Mouse (Mus musculus) forebrain, embryonic 14.5 days (tissue): ENCODE results near the gene H2-Eb2. TPM values are rescaled to one million over a fixed set of nuclear protein-coding genes. Genes with fewer than 3 reads are reported as not detected.
"Not testable (repeated sequence)": the region's sequence is repeated elsewhere in the genome, so short reads cannot be mapped to it uniquely, and the experiment has no call there.

Source experiments
- ATAC-seq: fragments of 200-750 bp; cut with Nextera tagmentation; 2 replicates; pipeline ENCODE4 v1.8.0; 2017; ENCODE audit warnings: mild to moderate bottlenecking, moderate library complexity
- DNase-seq: peaks from one replicate; pipeline ENCODE4 v3.0.0-alpha.2; 2015; ENCODE audit warnings: low spot score
- H3K27ac ChIP-seq: fragments of 300-500 bp; sonication (generic); 2 replicates; pipeline ENCODE4 v1.5.1; 2014; ENCODE audit warnings: low read depth, mild to moderate bottlenecking, control low read depth, low read length, moderate library complexity
- H3K27me3 ChIP-seq: fragments of 300-500 bp; sonication (generic); replicated peaks from 2 replicates; pipeline ENCODE4 v1.6.1; 2014; ENCODE audit warnings: low read length, control low read depth, mixed read lengths; ENCODE audit not compliant: control insufficient read depth, insufficient read depth
- H3K36me3 ChIP-seq: fragments of 300-500 bp; sonication (generic); 2 replicates; pipeline ENCODE4 v1.6.1; 2014; ENCODE audit warnings: low read length, control low read depth; ENCODE audit not compliant: control insufficient read depth, insufficient read depth
- H3K4me1 ChIP-seq: fragments of 300-500 bp; sonication (generic); 2 replicates; pipeline ENCODE4 v1.6.1; 2014; ENCODE audit warnings: antibody characterized with exemption, low read length, control low read depth; ENCODE audit not compliant: control insufficient read depth, insufficient read depth
- H3K4me2 ChIP-seq: fragments of 300-500 bp; sonication (generic); 2 replicates; pipeline ENCODE4 v1.6.1; 2014; ENCODE audit warnings: mild to moderate bottlenecking, control low read depth, low read length
- H3K4me3 ChIP-seq: fragments of 300-500 bp; sonication (generic); 2 replicates; pipeline ENCODE4 v1.5.1; 2014; ENCODE audit warnings: low read depth, low read length, control low read depth
- H3K9ac ChIP-seq: fragments of 300-500 bp; sonication (generic); 2 replicates; pipeline ENCODE4 v1.6.1; 2014; ENCODE audit warnings: mild to moderate bottlenecking, low read length, control low read depth, moderate library complexity
- H3K9me3 ChIP-seq: fragments of 300-500 bp; sonication (generic); replicated peaks from 2 replicates; pipeline ENCODE4 v1.6.1; 2016; ENCODE audit warnings: low read length, control low read depth, mixed read lengths; ENCODE audit not compliant: control insufficient read depth
- WGBS: fragments of 180-500 bp; shearing (Covaris S2); extraction: QIAGEN DNeasy Blood & Tissue Kit; methylation state at CpG from one replicate; pipeline ENCODE4 v1.1.7; 2014; 5-methylcytosine and 5-hydroxymethylcytosine counted together
- polyA plus RNA-seq: library from polyadenylated mRNA; unstranded; fragments of >200 nt; fragmentation: Nextera tagmentation; extraction: Ambion mirVana; gene quantifications from 2 replicates; pipeline ENCODE4 v1.2.1, GENCODE M21; 2014

The H2-Eb2 gene
- polyA plus RNA-seq, 1 experiment from 2014 or later = not detected

- DNase-seq (peak; percentile 82), ATAC-seq (peak; percentile 92)
- no peaks in the 10 kb centered on the region for H3K36me3 ChIP-seq
- WGBS = 21% methylated on average over 38 of the region's 38 CpGs
- no peaks in the 10 kb centered on the region for H3K4me1 ChIP-seq
- H3K9me3 ChIP-seq = no peaks in the 10 kb centered on the region
- no peaks in the 10 kb centered on the region for H3K27me3 ChIP-seq
- H3K9ac ChIP-seq = peak overlapping the region; percentile 74
- H3K27ac ChIP-seq = no peak overlapping the region
- peak overlapping the region; percentile 54 for H3K4me3 ChIP-seq
- H3K4me2 ChIP-seq = peak overlapping the region; percentile 77
Measured at GRCm38 (mm10) chr17:34309683-34310385, 15.6 kb upstream of the H2-Eb2 start.

GRCm38 (mm10) chr17:34310526-34310925 is 14.9 kb upstream of the H2-Eb2 start:
- H3K27me3 ChIP-seq, H3K4me2 ChIP-seq, H3K36me3 ChIP-seq, DNase-seq, H3K9ac ChIP-seq, ATAC-seq, H3K4me3 ChIP-seq, H3K4me1 ChIP-seq, H3K9me3 ChIP-seq, H3K27ac ChIP-seq: not testable (repeated sequence)
- WGBS = 90% methylated on average over 3 of the region's 3 CpGs

GRCm38 (mm10) chr17:34312185-34312584 is 13.3 kb upstream of the H2-Eb2 start:
- no peak overlapping the region for H3K4me2 ChIP-seq
- H3K9me3 ChIP-seq = no peaks in the 10 kb centered on the region
- ATAC-seq (no peak), DNase-seq (no peak)
- H3K4me1 ChIP-seq = no peaks in the 10 kb centered on the region
- H3K4me3 ChIP-seq = no peak overlapping the region
- H3K9ac ChIP-seq = no peak overlapping the region
- WGBS = 86% methylated on average over 1 of the region's 1 CpGs
- H3K27me3 ChIP-seq = no peaks in the 10 kb centered on the region
- H3K27ac ChIP-seq = no peak overlapping the region
- H3K36me3 ChIP-seq = no peaks in the 10 kb centered on the region

GRCm38 (mm10) chr17:34313393-34313792 is 12.1 kb upstream of the H2-Eb2 start:
- Histone ChIP-seq H3K4me2 (no peak overlapping the region), H3K36me3 (no peaks in the 10 kb centered on the region), H3K27me3 (no peaks in the 10 kb centered on the region), H3K9ac (no peak overlapping the region), H3K4me1 (no peaks in the 10 kb centered on the region), H3K4me3 (no peak overlapping the region), H3K27ac (no peak overlapping the region), H3K9me3 (no peaks in the 10 kb centered on the region)
- peak; percentile 78 for DNase-seq
- peak; percentile 63; the same call in 1 of the 2 replicates for ATAC-seq
- 39% methylated on average over 3 of the region's 3 CpGs for WGBS

- ATAC-seq (no peak), DNase-seq (no peak)
- no peak overlapping the region for H3K4me2 ChIP-seq
- H3K27ac ChIP-seq = no peak overlapping the region
- H3K9me3 ChIP-seq = no peaks in the 10 kb centered on the region
- no peaks in the 10 kb centered on the region for H3K36me3 ChIP-seq
- WGBS = 68% methylated on average over 9 of the region's 9 CpGs
- no peak overlapping the region for H3K4me3 ChIP-seq
- no peaks in the 10 kb centered on the region for H3K27me3 ChIP-seq
- no peak overlapping the region for H3K9ac ChIP-seq
- no peaks in the 10 kb centered on the region for H3K4me1 ChIP-seq
Measured at GRCm38 (mm10) chr17:34314286-34314685, 11.2 kb upstream of the H2-Eb2 start.

GRCm38 (mm10) chr17:34315512-34315911 is 10.0 kb upstream of the H2-Eb2 start:
- no peaks in the 10 kb centered on the region for H3K4me1 ChIP-seq
- no peak overlapping the region for H3K27ac ChIP-seq
- H3K4me3 ChIP-seq = no peak overlapping the region
- 73% methylated on average over 1 of the region's 1 CpGs for WGBS
- no peak overlapping the region for H3K9ac ChIP-seq
- H3K36me3 ChIP-seq = no peaks in the 10 kb centered on the region
- H3K4me2 ChIP-seq = no peak overlapping the region
- no peaks in the 10 kb centered on the region for H3K27me3 ChIP-seq
- DNase-seq (no peak), ATAC-seq (no peak)
- no peaks in the 10 kb centered on the region for H3K9me3 ChIP-seq

GRCm38 (mm10) chr17:34316697-34317096 is 8.8 kb upstream of the H2-Eb2 start:
- H3K27ac ChIP-seq = no peak overlapping the region
- H3K4me1 ChIP-seq = no peaks in the 10 kb centered on the region
- ATAC-seq (no peak), DNase-seq (no peak)
- H3K4me3 ChIP-seq = no peak overlapping the region
- WGBS = 73% methylated on average over 2 of the region's 2 CpGs
- H3K9ac ChIP-seq = no peak overlapping the region
- H3K9me3 ChIP-seq = no peaks in the 10 kb centered on the region
- H3K4me2 ChIP-seq = no peak overlapping the region
- no peaks in the 10 kb centered on the region for H3K36me3 ChIP-seq
- H3K27me3 ChIP-seq = no peaks in the 10 kb centered on the region

- WGBS = 54% methylated on average over 2 of the region's 2 CpGs
- no peak for ATAC-seq
Measured at GRCm38 (mm10) chr17:34317275-34317674, 8.2 kb upstream of the H2-Eb2 start.

GRCm38 (mm10) chr17:34326373-34326772 is 908 bp downstream of the H2-Eb2 start:
- Histone ChIP-seq H3K4me1 (no peaks in the 10 kb centered on the region), H3K27me3 (no peaks in the 10 kb centered on the region), H3K4me3 (no peak overlapping the region), H3K9me3 (no peaks in the 10 kb centered on the region), H3K36me3 (no peaks in the 10 kb centered on the region), H3K9ac (no peak overlapping the region), H3K4me2 (no peak overlapping the region), H3K27ac (no peak overlapping the region)
- ATAC-seq (no peak), DNase-seq (no peak)
- 71% methylated on average over 3 of the region's 3 CpGs for WGBS

More at GRCm38 (mm10) chr17:34317275-34317674, 8.2 kb upstream of the H2-Eb2 start:
- Histone ChIP-seq H3K4me1 (no peaks in the 10 kb centered on the region), H3K4me3 (no peak overlapping the region), H3K9ac (no peak overlapping the region), H3K4me2 (no peak overlapping the region), H3K36me3 (no peaks in the 10 kb centered on the region), H3K27me3 (no peaks in the 10 kb centered on the region), H3K9me3 (no peaks in the 10 kb centered on the region), H3K27ac (no peak overlapping the region)
- DNase-seq = no peak
